Mouse (Mus musculus): ENCODE data around the gene Med16. TPM values are rescaled to one million over a fixed set of nuclear protein-coding genes. Genes with fewer than 3 reads are reported as not detected.
"Not testable (repeated sequence)": the region's sequence is repeated elsewhere in the genome, so short reads cannot be mapped to it uniquely, and the experiment has no call there.

Med16 gene
- polyA plus RNA-seq, 1 experiment from 2014 or later: 27.4 TPM

GRCm38 (mm10) chr10:79889386-79889785 lies 19.3 kb downstream of the Med16 start:
- H3K9ac ChIP-seq: no peak overlapping the region
- no peak for ATAC-seq
- H3K36me3 ChIP-seq: 0 out of 2 replicates have a peak, but pooled peaks cover 3% of the 10 kb centered on the region
- peaks cover 11% of the 10 kb centered on the region; the same call in 1 of the 2 replicates for H3K27me3 ChIP-seq (replicated peaks)
- H3K9me3 ChIP-seq (replicated peaks): no peaks in the 10 kb centered on the region
- H3K4me3 ChIP-seq: no peak overlapping the region
- no peak overlapping the region for H3K4me2 ChIP-seq
- no peaks in the 10 kb centered on the region for H3K4me1 ChIP-seq
- WGBS (ENCODE audit: insufficient replicate concordance): 72% methylated on average over 2 of the region's 2 CpGs
- no peak overlapping the region for H3K27ac ChIP-seq

GRCm38 (mm10) chr10:79886611-79887010 lies 22.1 kb downstream of the Med16 start:
- WGBS (ENCODE audit: insufficient replicate concordance): 70% methylated on average over 8 of the region's 8 CpGs
- ATAC-seq: no peak
- no peaks in the 10 kb centered on the region for H3K36me3 ChIP-seq
- H3K4me2 ChIP-seq: no peak overlapping the region
- H3K4me3 ChIP-seq: no peak overlapping the region
- no peak overlapping the region for H3K27ac ChIP-seq
- H3K9me3 ChIP-seq (replicated peaks): no peaks in the 10 kb centered on the region
- peaks cover 23% of the 10 kb centered on the region for H3K4me1 ChIP-seq
- no peak overlapping the region for H3K9ac ChIP-seq
- peaks cover 23% of the 10 kb centered on the region; the same call in 1 of the 2 replicates for H3K27me3 ChIP-seq (replicated peaks)

GRCm38 (mm10) chr10:79886054-79886453 lies 22.7 kb downstream of the Med16 start, which contains the start of gene Elane:
Gene Elane (plus strand): TSS chr10:79886247.
- WGBS (ENCODE audit: insufficient replicate concordance): 57% methylated on average over 6 of the region's 6 CpGs
- H3K27me3 ChIP-seq (replicated peaks): peaks cover 23% of the 10 kb centered on the region; the same call in 1 of the 2 replicates
- no peak for ATAC-seq
- H3K4me3 ChIP-seq: no peak within 1 kb of the TSS
- no peak within 1 kb of the TSS for H3K9ac ChIP-seq
- H3K9me3 ChIP-seq (replicated peaks): no peaks in the 10 kb centered on the region
- H3K36me3 ChIP-seq: no peaks in the 10 kb centered on the region
- peaks cover 29% of the 10 kb centered on the region for H3K4me1 ChIP-seq
- no peak within 1 kb of the TSS for H3K27ac ChIP-seq
- no peak within 1 kb of the TSS for H3K4me2 ChIP-seq

- Histone ChIP-seq H3K27me3 (replicated peaks) (peaks cover 19% of the 10 kb centered on the region; the same call in 1 of the 2 replicates), H3K4me1 (peaks cover 40% of the 10 kb centered on the region)
- not testable (repeated sequence) for H3K9me3 ChIP-seq (replicated peaks); H3K4me2 ChIP-seq; H3K4me3 ChIP-seq; H3K27ac ChIP-seq; H3K9ac ChIP-seq; ATAC-seq; H3K36me3 ChIP-seq
- WGBS (ENCODE audit: insufficient replicate concordance): 48% methylated on average over 3 of the region's 3 CpGs
Observed at GRCm38 (mm10) chr10:79884938-79885337, 23.8 kb downstream of the Med16 start.

GRCm38 (mm10) chr10:79884446-79884845 lies 24.3 kb downstream of the Med16 start:
- H3K9ac ChIP-seq: no peak overlapping the region
- no peak overlapping the region for H3K4me3 ChIP-seq
- H3K36me3 ChIP-seq: no peaks in the 10 kb centered on the region
- 37% methylated on average over 4 of the region's 4 CpGs for WGBS (ENCODE audit: insufficient replicate concordance)
- H3K27me3 ChIP-seq (replicated peaks): peaks cover 19% of the 10 kb centered on the region
- H3K4me2 ChIP-seq: no peak overlapping the region
- H3K9me3 ChIP-seq (replicated peaks): no peaks in the 10 kb centered on the region
- no peak overlapping the region for H3K27ac ChIP-seq
- ATAC-seq: no peak
- peaks cover 44% of the 10 kb centered on the region for H3K4me1 ChIP-seq

GRCm38 (mm10) chr10:79883297-79884084 lies 25.2 kb downstream of the Med16 start:
- Histone ChIP-seq H3K4me2 (peak overlapping the region; percentile 25; the same call in 1 of the 2 replicates), H3K4me1 (peaks cover 50% of the 10 kb centered on the region), H3K36me3 (no peaks in the 10 kb centered on the region), H3K9ac (no peak overlapping the region), H3K27me3 (replicated peaks) (peaks cover 21% of the 10 kb centered on the region), H3K9me3 (replicated peaks) (no peaks in the 10 kb centered on the region), H3K4me3 (no peak overlapping the region), H3K27ac (no peak overlapping the region)
- 15% methylated on average over 22 of the region's 22 CpGs for WGBS (ENCODE audit: insufficient replicate concordance)
- no peak for ATAC-seq

GRCm38 (mm10) chr10:79881981-79882380 lies 26.7 kb downstream of the Med16 start:
- no peaks in the 10 kb centered on the region for H3K9me3 ChIP-seq (replicated peaks)
- H3K9ac ChIP-seq: peak overlapping the region; percentile 55
- peaks cover 65% of the 10 kb centered on the region for H3K4me1 ChIP-seq
- peak; percentile 61 for ATAC-seq
- 3% methylated on average over 22 of the region's 22 CpGs for WGBS (ENCODE audit: insufficient replicate concordance)
- no peaks in the 10 kb centered on the region for H3K36me3 ChIP-seq
- H3K27ac ChIP-seq: 0 out of 2 replicates have a peak overlapping the region, but pooled peaks have one; percentile 32
- peaks cover 21% of the 10 kb centered on the region for H3K27me3 ChIP-seq (replicated peaks)
- H3K4me2 ChIP-seq: peak overlapping the region; percentile 68
- H3K4me3 ChIP-seq: peak overlapping the region; percentile 38

GRCm38 (mm10) chr10:79880721-79881120 lies 28.0 kb downstream of the Med16 start:
- H3K27ac ChIP-seq: peak overlapping the region; percentile 45; the same call in 1 of the 2 replicates
- 0 out of 2 replicates have a peak, but pooled peaks have one; percentile 28 for ATAC-seq
- no peaks in the 10 kb centered on the region for H3K9me3 ChIP-seq (replicated peaks)
- no peaks in the 10 kb centered on the region for H3K36me3 ChIP-seq
- H3K4me3 ChIP-seq: peak overlapping the region; percentile 38
- peak overlapping the region; percentile 68 for H3K4me2 ChIP-seq
- WGBS (ENCODE audit: insufficient replicate concordance): 12% methylated on average over 9 of the region's 9 CpGs
- peaks cover 68% of the 10 kb centered on the region for H3K4me1 ChIP-seq
- H3K9ac ChIP-seq: no peak overlapping the region
- H3K27me3 ChIP-seq (replicated peaks): peaks cover 22% of the 10 kb centered on the region

GRCm38 (mm10) chr10:79879527-79879926 lies 29.2 kb downstream of the Med16 start:
- 27% methylated on average over 3 of the region's 3 CpGs for WGBS (ENCODE audit: insufficient replicate concordance)
- no peak; the same call in 1 of the 2 replicates for ATAC-seq
- no peaks in the 10 kb centered on the region for H3K36me3 ChIP-seq
- no peaks in the 10 kb centered on the region for H3K9me3 ChIP-seq (replicated peaks)
- H3K27me3 ChIP-seq (replicated peaks): peaks cover 34% of the 10 kb centered on the region
- no peak overlapping the region for H3K4me3 ChIP-seq
- no peak overlapping the region for H3K9ac ChIP-seq
- 0 out of 2 replicates have a peak overlapping the region, but pooled peaks have one; percentile 2 for H3K27ac ChIP-seq
- peaks cover 70% of the 10 kb centered on the region for H3K4me1 ChIP-seq
- peak overlapping the region; percentile 68; the same call in 1 of the 2 replicates for H3K4me2 ChIP-seq

- peaks cover 74% of the 10 kb centered on the region for H3K4me1 ChIP-seq
- no peak for ATAC-seq
- WGBS (ENCODE audit: insufficient replicate concordance): 17% methylated on average over 12 of the region's 12 CpGs
Observed at GRCm38 (mm10) chr10:79877757-79878156, 31.0 kb downstream of the Med16 start.

GRCm38 (mm10) chr10:79877174-79877573 lies 31.5 kb downstream of the Med16 start:
- H3K27ac ChIP-seq: peak overlapping the region; percentile 38; the same call in 1 of the 2 replicates

More at GRCm38 (mm10) chr10:79877757-79878156, 31.0 kb downstream of the Med16 start:
- H3K9me3 ChIP-seq (replicated peaks): no peaks in the 10 kb centered on the region
- no peak overlapping the region for H3K4me3 ChIP-seq
- H3K4me2 ChIP-seq: peak overlapping the region; percentile 34
- H3K9ac ChIP-seq: no peak overlapping the region
- H3K27me3 ChIP-seq (replicated peaks): peaks cover 42% of the 10 kb centered on the region
- H3K27ac ChIP-seq: peak overlapping the region; percentile 38; the same call in 1 of the 2 replicates
- no peaks in the 10 kb centered on the region for H3K36me3 ChIP-seq

More at GRCm38 (mm10) chr10:79877174-79877573, 31.5 kb downstream of the Med16 start:
- WGBS (ENCODE audit: insufficient replicate concordance): 16% methylated on average over 1 of the region's 1 CpGs
- no peak overlapping the region for H3K4me3 ChIP-seq
- no peaks in the 10 kb centered on the region for H3K36me3 ChIP-seq
- 0 out of 2 replicates have a peak overlapping the region, but pooled peaks have one; percentile 3 for H3K4me2 ChIP-seq
- H3K9ac ChIP-seq: no peak overlapping the region
- no peak for ATAC-seq
- H3K27me3 ChIP-seq (replicated peaks): peaks cover 44% of the 10 kb centered on the region
- H3K4me1 ChIP-seq: peaks cover 68% of the 10 kb centered on the region
- H3K9me3 ChIP-seq (replicated peaks): no peaks in the 10 kb centered on the region

Measured in liver, embryonic 12.5 days (tissue).